Mouse (Mus musculus) bone marrow, adult 2 months (tissue): ENCODE measurements around the gene Tsku.

Source experiments
- CTCF ChIP-seq: fragments of 200-500 bp; IDR thresholded peaks from 2 replicates; pipeline ENCODE4 v1.5.1; 2011; ENCODE audit warnings: low read length, control low read depth; ENCODE audit not compliant: control insufficient read depth, insufficient read depth
- POLR2A ChIP-seq: fragments of 200-500 bp; IDR thresholded peaks from 2 replicates; pipeline ENCODE4 v1.6.1; 2011; ENCODE audit warnings: low read depth, mild to moderate bottlenecking, control low read depth, low read length, borderline replicate concordance; ENCODE audit not compliant: control insufficient read depth

DNA sequence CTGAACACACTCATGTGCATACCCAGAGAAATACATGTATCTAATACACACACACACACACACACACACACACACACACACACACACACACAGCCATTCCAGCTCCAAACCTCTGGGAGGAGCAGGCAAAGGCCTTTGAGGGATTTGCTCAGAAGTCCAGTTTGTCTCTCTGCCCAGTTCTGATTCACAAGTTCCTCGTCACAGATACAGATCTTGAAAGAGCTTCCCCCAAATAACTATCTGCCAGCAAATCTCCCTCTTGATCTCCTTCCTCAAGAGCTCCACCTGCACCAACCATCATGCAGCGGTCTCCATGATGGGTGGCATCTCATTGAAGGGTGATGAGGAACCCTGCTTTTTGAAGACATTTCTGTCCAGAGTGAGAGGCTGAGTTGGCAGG, 29.4 kb upstream of the Tsku start:
- TF ChIP-seq POLR2A = no peak
- no peak for TF ChIP-seq CTCF
